Mouse (Mus musculus) retina, adult 2 months (tissue): ENCODE measurements at regions not wholly inside any gene's neighbourhood (a gene's known extent, or its start where the extent isn't known, plus 50 kb on each side); places are given as distances from the start of the nearest gene placed in this dataset.

Experiments used
- DNase-seq: peaks from one replicate; pipeline ENCODE4 v3.0.0-alpha.2; 2012; ENCODE audit warnings: low read depth, low spot score

DNA sequence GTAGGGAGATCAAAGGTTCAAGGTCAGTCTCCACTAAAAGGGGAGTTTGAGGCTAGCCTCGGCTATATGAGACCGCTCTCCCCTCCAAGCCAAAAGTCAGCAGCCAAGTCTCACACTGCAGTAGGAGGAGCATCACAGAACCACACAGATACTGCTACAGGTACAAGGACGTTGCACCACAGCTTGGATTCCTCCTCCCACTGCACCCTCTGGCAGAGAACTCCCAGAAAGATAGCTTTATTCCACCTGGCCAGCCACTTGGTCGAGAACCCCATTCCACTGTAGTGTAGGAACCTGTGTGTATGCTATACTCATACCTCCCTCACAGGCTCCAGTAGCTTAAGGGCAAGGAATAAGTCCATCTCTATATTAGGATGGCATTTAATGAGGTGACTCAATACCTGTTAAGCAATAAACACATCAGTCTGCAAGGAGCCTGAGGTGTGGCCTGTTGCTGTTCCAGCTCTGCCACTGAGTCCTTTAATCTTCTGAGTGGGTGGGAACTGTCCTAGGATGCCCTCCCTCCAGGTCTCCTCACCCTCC is 254.0 kb downstream of the Sox4 start:
- no peak for DNase-seq

DNA sequence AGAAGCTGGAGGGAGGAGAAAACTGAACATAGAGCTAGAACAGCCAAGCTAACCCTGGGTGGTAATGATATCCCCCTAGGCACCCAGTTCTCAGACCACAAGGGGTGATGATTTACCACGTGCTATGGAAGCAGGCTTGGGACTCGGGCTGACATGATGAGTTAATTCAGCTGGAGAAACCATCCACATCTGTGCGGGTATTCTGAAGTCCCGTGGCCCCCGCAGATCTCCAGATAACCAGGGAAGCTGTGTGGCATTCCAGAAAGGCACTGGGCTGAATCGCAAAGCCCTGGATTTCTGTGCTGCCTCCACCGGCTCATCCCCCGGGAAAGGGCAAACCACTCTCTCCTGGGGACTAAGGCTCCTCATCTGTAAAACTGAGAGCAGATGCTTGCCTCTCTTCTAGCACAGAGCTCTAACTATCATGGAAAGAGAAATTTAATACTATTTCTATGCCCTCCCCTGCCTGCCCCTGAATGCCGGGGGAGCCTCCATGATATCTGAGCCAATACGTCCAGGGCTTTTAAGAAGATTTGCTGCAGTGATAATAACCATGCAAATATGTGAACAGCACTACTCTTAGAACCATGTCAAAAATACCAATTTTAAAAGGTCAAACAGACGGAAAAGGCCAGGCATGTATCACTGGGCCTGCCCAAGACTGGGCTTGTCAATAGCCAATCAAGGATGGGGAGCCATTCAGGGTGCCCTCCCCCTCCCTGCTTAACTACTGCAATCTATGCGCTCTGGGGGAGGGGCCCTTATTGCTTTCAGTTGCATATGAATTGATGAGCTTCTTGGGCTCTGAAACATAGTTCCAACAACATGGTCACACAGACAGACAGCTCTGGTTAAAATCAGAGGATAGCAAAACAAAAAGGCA is 255.5 kb downstream of the Sox4 start:
- DNase-seq, result no peak

- no peak for DNase-seq
Measured at GRCm38 (mm10) chr13:28693078-28693477, 260.4 kb downstream of the Sox4 start.

- no peak for DNase-seq
Measured at GRCm38 (mm10) chr13:28692587-28692986, 260.9 kb downstream of the Sox4 start.

GRCm38 (mm10) chr13:28690511-28691160 is 262.9 kb downstream of the Sox4 start:
- no peak for DNase-seq

- DNase-seq, result no peak
Measured at GRCm38 (mm10) chr13:28687838-28688237, 265.7 kb downstream of the Sox4 start.

- no peak for DNase-seq
Measured at GRCm38 (mm10) chr13:28684311-28684710, 269.2 kb downstream of the Sox4 start.

GRCm38 (mm10) chr13:28680266-28680665 is 273.2 kb downstream of the Sox4 start:
- DNase-seq, result no peak

- DNase-seq, result no peak
Measured at GRCm38 (mm10) chr13:28673622-28674021, 279.9 kb downstream of the Sox4 start.

DNA sequence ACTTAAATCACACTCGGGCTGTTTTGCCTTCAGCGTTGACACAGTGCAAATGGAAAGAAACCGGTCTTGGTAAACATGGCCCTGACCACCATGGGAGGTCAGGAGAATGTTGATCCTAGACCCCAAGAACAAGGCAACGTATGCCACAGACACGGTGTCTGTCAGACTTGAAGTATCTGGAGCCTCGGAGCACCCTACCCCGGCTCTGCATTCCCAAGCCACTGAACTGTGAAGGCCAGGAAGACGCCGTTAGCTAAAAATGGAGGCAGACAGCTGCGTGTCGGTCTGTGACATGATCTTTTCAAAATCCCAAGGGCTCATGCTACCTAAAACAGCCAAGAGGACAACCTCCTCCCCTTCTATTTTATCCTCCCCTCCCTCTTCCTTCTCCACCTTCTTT is 282.0 kb downstream of the Sox4 start:
- DNase-seq, result no peak

DNA sequence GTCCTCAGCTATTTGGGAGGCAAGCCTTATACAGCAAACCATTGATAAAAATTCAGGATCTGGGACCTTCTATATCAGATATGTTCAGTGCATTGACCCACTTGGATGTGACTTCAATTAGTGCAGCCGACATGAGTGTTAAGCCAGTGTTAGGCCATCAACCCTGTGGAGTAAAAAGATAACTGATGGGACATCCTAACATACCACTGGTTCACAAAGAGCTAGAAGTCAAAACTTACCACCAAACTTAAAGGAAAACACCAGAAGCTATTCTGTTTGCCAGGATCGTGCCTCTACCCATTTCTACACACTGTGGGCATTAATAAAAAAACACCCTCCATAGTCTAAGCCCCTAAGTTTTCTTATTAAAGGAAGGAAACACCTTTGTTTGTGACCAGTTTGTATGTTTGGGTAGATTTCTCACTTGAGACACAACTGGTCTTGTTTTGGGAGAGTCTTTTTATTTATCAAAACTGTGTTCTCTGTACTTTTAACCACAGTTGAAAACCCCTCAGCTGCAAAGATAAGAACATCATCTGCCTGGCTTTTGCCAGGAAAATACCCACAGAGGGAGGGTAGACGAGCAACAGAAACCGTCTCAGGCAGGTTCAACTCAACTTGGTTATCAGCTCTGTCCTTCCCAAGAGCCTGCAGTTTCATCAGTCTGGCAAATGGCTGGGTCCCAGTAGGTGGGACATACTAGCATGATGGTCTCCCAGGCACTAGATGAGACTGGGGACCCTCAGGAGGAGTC is 283.5 kb downstream of the Sox4 start:
- no peak for DNase-seq

DNA sequence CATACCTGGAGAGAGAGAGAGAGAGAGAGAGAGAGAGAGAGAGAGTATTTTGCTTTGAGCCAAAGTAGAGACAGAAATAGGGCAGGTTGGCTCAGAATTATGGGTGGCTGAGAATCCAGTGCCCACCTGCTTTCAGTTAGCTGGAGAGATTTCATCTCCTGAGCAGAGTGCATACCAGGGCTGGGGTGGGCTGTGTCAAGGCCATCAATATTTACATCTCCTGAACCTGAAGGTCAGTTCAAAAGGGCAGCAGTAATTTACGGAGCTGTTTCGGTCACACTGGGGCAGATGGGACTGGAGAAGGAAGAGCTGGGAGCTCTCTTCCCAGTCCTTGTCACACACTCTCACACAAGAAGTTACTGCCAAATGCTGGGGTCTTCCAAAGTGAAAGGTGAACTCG is 286.7 kb downstream of the Sox4 start:
- no peak for DNase-seq

DNA sequence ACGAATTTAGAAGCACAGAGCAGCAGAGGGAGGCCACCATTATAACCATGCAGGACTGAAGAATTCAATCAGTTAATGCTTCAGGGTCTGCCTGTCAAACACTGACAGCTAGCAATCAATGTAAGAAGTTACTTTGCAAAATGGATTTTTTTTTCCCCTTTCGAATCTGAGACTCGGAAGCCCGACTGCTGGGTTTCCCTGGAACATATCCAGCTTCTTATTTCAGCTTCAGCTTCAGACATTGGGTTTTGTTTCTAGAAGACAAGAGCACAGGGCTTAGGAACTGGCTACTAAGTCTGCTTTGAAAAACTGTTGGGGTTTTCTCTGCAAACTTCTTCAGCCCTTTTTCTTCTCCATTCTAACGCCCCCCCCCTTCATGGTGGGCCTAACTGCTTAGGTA is 288.4 kb downstream of the Sox4 start:
- no peak for DNase-seq

GRCm38 (mm10) chr13:28664698-28665097 is 288.8 kb downstream of the Sox4 start:
- no peak for DNase-seq

GRCm38 (mm10) chr13:28663950-28664681 is 289.4 kb downstream of the Sox4 start:
- DNase-seq, result no peak

GRCm38 (mm10) chr13:28663459-28663858 is 290.1 kb downstream of the Sox4 start:
- DNase-seq, result no peak

GRCm38 (mm10) chr13:28662316-28662752 is 291.2 kb downstream of the Sox4 start:
- DNase-seq, result no peak

- DNase-seq, result no peak
Measured at GRCm38 (mm10) chr13:28660151-28660550, 293.4 kb downstream of the Sox4 start.

DNA sequence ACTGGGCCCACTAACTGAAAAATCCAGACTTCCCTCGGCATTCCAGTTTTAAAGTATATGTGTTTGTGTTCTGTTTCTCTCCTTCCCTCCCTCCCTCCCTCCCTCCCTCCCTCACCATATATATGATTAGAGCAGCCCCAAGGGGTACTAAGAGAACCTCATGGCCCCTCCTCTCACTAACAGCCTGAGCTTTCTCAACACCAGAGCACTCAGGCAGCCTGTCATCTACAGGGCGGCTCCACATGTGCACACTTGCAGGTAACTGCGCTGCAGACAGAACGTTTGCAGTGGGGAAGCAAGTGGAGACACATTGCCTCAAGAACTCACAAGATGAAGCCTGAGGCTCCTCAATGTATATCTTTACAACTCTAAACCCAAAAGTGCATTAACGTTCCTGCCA is 294.9 kb downstream of the Sox4 start:
- no peak for DNase-seq

- no peak for DNase-seq
Measured at GRCm38 (mm10) chr13:28654883-28655282, 298.6 kb downstream of the Sox4 start.

DNA sequence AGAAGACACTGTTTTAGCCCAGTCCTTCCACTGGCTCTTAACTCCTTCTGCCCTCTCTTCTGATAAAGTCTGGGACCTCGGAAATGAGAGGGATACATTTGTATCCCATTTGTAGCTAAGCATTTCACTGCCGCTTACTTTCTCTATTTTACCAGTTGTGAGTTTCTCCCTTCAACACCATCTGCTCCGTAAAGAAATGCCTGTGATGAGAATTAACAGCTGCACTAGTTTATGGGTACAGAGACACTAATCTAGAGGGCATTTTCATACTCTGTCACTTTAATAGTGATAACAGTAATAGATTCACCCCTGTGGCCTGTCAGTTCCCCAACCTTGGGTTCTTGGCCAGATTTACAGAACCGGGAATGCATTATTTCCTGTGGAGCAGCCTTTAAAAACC is 300.2 kb downstream of the Sox4 start:
- no peak for DNase-seq
